Mouse (Mus musculus): ENCODE measurements around the gene Zmiz1.

GRCm38 (mm10) chr14:25508111-25508756 lies 49.2 kb downstream of the Zmiz1 start:
- TF ChIP-seq CTCF (IDR thresholded peaks at IDR 0.05; ENCODE audit: control insufficient read depth, insufficient read depth, insufficient read length), result no peak
- no peak for TF ChIP-seq MYOD1 (IDR thresholded peaks at IDR 0.05; ENCODE audit: control insufficient read depth, insufficient read length, low read depth)
- TF ChIP-seq USF1 (IDR thresholded peaks at IDR 0.05; ENCODE audit: low read depth), result no peak
- TF ChIP-seq MYOG (IDR thresholded peaks at IDR 0.05; ENCODE audit: control insufficient read depth, extremely low read depth, insufficient read length), result no peak

Measured in C2C12 (cell line).